Mouse (Mus musculus) spleen, adult 2 months (tissue): ENCODE measurements at regions not wholly inside any gene's neighbourhood (a gene's known extent, or its start where the extent isn't known, plus 50 kb on each side); places are given as distances from the start of the nearest gene placed in this dataset.

Source experiments
- CTCF ChIP-seq: fragments of 200-500 bp; IDR thresholded peaks from 2 replicates; pipeline ENCODE4 v1.5.1; 2011; ENCODE audit warnings: mild to moderate bottlenecking, inconsistent platforms; ENCODE audit not compliant: insufficient read depth, insufficient read length, insufficient replicate concordance; ENCODE audit errors: extremely low read depth
- POLR2A ChIP-seq: fragments of 200-500 bp; IDR thresholded peaks from 2 replicates; pipeline ENCODE4 v1.6.1; 2011; ENCODE audit warnings: low read depth, low read length, inconsistent platforms

- TF ChIP-seq CTCF (no peak), POLR2A (no peak)
Measured at GRCm38 (mm10) chrX:11894280-11894662, 265.9 kb downstream of the Bcor start.
